Mouse (Mus musculus): ENCODE data around the gene Pakap. TPM values are rescaled to one million over a fixed set of nuclear protein-coding genes. Genes with fewer than 3 reads are reported as not detected.

Pakap gene
- polyA plus RNA-seq, 1 experiment = 0.22 TPM

- TF ChIP-seq CTCF (IDR thresholded peaks at IDR 0.05; ENCODE audit: extremely low read depth, insufficient read length, insufficient replicate concordance, low read depth, low read length) = no peak
- TF ChIP-seq POLR2A (IDR thresholded peaks at IDR 0.05; ENCODE audit: low read depth, low read length) = no peak
- peak overlapping the region; percentile 97 for H3K27ac ChIP-seq (ENCODE audit: insufficient read depth, low read depth, low read length)
- H3K36me3 ChIP-seq (ENCODE audit: control insufficient read depth, insufficient read depth, low read length) = no peaks in the 10 kb centered on the region
- peak overlapping the region; percentile 70; the same call in 1 of the 2 replicates for H3K4me3 ChIP-seq (ENCODE audit: low read depth, low read length)
- H3K27me3 ChIP-seq (ENCODE audit: control insufficient read depth, insufficient read depth, low read length) = no peaks in the 10 kb centered on the region
- 28% methylated on average over 4 of the region's 4 CpGs for WGBS
- peaks cover 10% of the 10 kb centered on the region; the same call in 1 of the 2 replicates for H3K4me1 ChIP-seq (ENCODE audit: control insufficient read depth, insufficient read depth, insufficient read length, low read length)
Observed at GRCm38 (mm10) chr4:57916711-57917110, 348.7 kb downstream of the Pakap start.

GRCm38 (mm10) chr4:57919494-57920423, 351.8 kb downstream of the Pakap start:
- TF ChIP-seq POLR2A (IDR thresholded peaks at IDR 0.05; ENCODE audit: low read depth, low read length) (no peak), CTCF (IDR thresholded peaks at IDR 0.05; ENCODE audit: extremely low read depth, insufficient read length, insufficient replicate concordance, low read depth, low read length) (no peak)
- H3K27ac ChIP-seq (ENCODE audit: insufficient read depth, low read depth, low read length) = no peak overlapping the region
- H3K4me1 ChIP-seq (ENCODE audit: control insufficient read depth, insufficient read depth, insufficient read length, low read length) = peaks cover 10% of the 10 kb centered on the region; the same call in 1 of the 2 replicates
- H3K4me3 ChIP-seq (ENCODE audit: low read depth, low read length) = no peak overlapping the region
- no peaks in the 10 kb centered on the region for H3K36me3 ChIP-seq (ENCODE audit: control insufficient read depth, insufficient read depth, low read length)
- WGBS = 24% methylated on average over 8 of the region's 8 CpGs
- no peaks in the 10 kb centered on the region for H3K27me3 ChIP-seq (ENCODE audit: control insufficient read depth, insufficient read depth, low read length)

DNA sequence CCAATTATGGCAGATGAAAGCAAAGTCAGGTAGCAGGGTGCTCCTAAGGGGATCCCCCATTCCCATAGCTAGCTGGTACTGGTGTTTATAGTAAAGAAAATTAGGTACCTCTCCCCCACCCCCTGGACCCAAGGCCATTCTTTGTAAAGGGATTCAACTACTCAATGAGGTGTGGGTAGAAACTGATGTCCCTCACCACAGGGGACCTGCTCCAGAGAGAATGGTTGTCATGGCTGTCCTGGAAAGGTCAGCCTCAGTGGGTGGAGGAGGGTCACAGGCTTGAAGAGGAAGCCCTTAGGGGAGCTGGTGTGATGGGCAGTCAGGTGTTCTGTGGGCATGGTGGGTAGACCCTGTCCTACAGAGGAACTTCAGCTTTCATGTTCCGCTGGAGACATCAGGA, 352.5 kb downstream of the Pakap start:
- 90% methylated on average over 1 of the region's 1 CpGs for WGBS
- H3K27me3 ChIP-seq (ENCODE audit: control insufficient read depth, insufficient read depth, low read length) = no peaks in the 10 kb centered on the region
- no peak overlapping the region for H3K27ac ChIP-seq (ENCODE audit: insufficient read depth, low read depth, low read length)
- H3K4me3 ChIP-seq (ENCODE audit: low read depth, low read length) = no peak overlapping the region
- H3K36me3 ChIP-seq (ENCODE audit: control insufficient read depth, insufficient read depth, low read length) = no peaks in the 10 kb centered on the region
- peaks cover 10% of the 10 kb centered on the region; the same call in 1 of the 2 replicates for H3K4me1 ChIP-seq (ENCODE audit: control insufficient read depth, insufficient read depth, insufficient read length, low read length)
- no peak for TF ChIP-seq POLR2A (IDR thresholded peaks at IDR 0.05; ENCODE audit: low read depth, low read length)
- TF ChIP-seq CTCF (IDR thresholded peaks at IDR 0.05; ENCODE audit: extremely low read depth, insufficient read length, insufficient replicate concordance, low read depth, low read length) = no peak

DNA sequence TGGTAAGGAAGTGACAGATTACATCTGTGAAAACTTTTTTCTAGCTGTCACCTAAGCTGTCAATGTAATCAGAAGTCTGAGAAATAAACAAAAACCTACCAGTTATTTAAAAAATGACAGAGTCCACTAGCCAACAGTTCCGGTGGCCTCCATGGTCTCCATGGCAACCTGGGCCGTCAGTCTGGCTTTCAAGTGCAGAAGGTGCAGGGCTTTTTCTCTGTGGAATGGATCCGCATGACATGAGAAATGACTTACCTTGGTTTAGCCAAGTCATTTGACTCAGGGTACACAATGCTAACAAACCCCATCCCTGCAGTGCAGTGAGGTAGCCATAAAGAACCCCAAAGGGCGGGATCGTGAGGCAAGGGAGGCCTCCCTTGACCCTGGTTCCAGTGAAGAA, 354.2 kb downstream of the Pakap start:
- WGBS = 72% methylated on average over 5 of the region's 5 CpGs
- Histone ChIP-seq H3K4me3 (ENCODE audit: low read depth, low read length) (no peak overlapping the region), H3K27me3 (ENCODE audit: control insufficient read depth, insufficient read depth, low read length) (no peaks in the 10 kb centered on the region), H3K4me1 (ENCODE audit: control insufficient read depth, insufficient read depth, insufficient read length, low read length) (peaks cover 6% of the 10 kb centered on the region; the same call in 1 of the 2 replicates), H3K27ac (ENCODE audit: insufficient read depth, low read depth, low read length) (no peak overlapping the region), H3K36me3 (ENCODE audit: control insufficient read depth, insufficient read depth, low read length) (no peaks in the 10 kb centered on the region)
- TF ChIP-seq CTCF (IDR thresholded peaks at IDR 0.05; ENCODE audit: extremely low read depth, insufficient read length, insufficient replicate concordance, low read depth, low read length) = no peak
- no peak for TF ChIP-seq POLR2A (IDR thresholded peaks at IDR 0.05; ENCODE audit: low read depth, low read length)

DNA sequence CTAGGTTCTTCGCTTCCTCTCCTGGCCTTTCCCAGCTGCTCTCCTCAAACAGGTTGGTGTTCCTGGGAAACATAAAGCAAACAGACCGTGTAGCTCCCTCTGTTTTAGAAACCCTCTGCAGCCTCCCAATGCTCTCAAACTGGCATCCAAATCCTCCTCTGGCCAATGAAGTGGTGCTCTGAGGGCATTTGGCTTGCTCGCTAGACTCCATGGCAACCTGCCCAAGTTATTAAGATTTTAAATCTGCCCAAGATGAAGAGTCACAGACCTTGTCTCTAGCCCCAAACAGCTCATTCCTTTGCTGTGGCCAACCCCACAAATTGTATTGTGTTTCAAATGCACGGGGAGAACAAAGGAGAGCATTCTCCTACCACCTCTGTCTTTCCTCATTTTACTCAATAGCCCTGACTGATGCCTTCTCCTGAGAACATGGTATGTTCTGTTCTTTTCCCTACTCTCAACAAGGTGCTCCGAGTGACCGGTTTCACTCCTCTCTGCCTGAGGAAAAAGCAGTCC, 356.6 kb downstream of the Pakap start:
- TF ChIP-seq CTCF (IDR thresholded peaks at IDR 0.05; ENCODE audit: extremely low read depth, insufficient read length, insufficient replicate concordance, low read depth, low read length) = no peak
- TF ChIP-seq POLR2A (IDR thresholded peaks at IDR 0.05; ENCODE audit: low read depth, low read length) = no peak
- Histone ChIP-seq H3K27ac (ENCODE audit: insufficient read depth, low read depth, low read length) (no peak overlapping the region), H3K4me3 (ENCODE audit: low read depth, low read length) (no peak overlapping the region), H3K36me3 (ENCODE audit: control insufficient read depth, insufficient read depth, low read length) (no peaks in the 10 kb centered on the region), H3K4me1 (ENCODE audit: control insufficient read depth, insufficient read depth, insufficient read length, low read length) (no peaks in the 10 kb centered on the region), H3K27me3 (ENCODE audit: control insufficient read depth, insufficient read depth, low read length) (no peaks in the 10 kb centered on the region)
- 81% methylated on average over 6 of the region's 6 CpGs for WGBS

DNA sequence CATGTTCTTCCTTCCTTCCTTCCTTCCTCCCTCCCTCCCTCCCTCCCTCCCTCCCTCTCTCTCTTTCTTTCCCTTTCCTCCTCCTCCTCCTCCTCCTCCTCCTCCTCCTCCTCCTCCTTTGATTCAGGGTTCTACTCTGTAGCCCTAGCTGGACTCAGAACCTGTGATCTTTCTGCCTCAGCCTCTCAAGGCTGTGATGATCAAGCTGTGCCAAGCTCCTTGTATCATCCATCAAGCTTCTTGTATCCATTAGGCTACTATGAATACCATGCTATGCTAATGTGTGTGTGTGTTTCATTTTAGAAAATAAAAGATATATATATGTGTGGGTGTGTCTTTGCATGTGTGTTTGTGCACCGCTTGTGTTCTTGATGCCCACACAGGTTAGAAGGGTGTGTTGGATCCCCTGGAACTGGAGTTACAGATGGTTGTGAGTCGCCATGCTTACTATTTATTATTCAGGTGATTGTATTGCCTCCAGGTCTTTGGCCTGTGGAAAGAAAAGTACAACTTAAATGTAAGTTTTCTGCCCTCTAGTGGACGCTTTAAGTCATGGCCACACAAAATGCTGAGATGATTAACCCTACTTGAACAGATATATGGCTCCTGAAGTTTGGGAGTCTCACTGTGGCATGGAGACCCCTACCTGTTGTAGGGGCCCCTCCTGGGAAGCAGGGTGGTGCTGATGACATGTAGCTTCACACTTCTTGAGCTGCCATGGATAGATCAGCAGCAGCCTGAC, 359.7 kb downstream of the Pakap start:
- no peaks in the 10 kb centered on the region for H3K4me1 ChIP-seq (ENCODE audit: control insufficient read depth, insufficient read depth, insufficient read length, low read length)
- no peaks in the 10 kb centered on the region for H3K27me3 ChIP-seq (ENCODE audit: control insufficient read depth, insufficient read depth, low read length)
- H3K27ac ChIP-seq (ENCODE audit: insufficient read depth, low read depth, low read length) = no peak overlapping the region
- H3K4me3 ChIP-seq (ENCODE audit: low read depth, low read length) = no peak overlapping the region
- no peaks in the 10 kb centered on the region for H3K36me3 ChIP-seq (ENCODE audit: control insufficient read depth, insufficient read depth, low read length)
- WGBS = 15% methylated on average over 3 of the region's 3 CpGs
- TF ChIP-seq POLR2A (IDR thresholded peaks at IDR 0.05; ENCODE audit: low read depth, low read length) = no peak
- TF ChIP-seq CTCF (IDR thresholded peaks at IDR 0.05; ENCODE audit: extremely low read depth, insufficient read length, insufficient replicate concordance, low read depth, low read length) = peak; percentile 25; the same call in 1 of the 2 replicates

All from small intestine, adult 2 months (tissue).